9 mouse cellular contexts compared by ENCODE assay signal in the genomic region with DNA sequence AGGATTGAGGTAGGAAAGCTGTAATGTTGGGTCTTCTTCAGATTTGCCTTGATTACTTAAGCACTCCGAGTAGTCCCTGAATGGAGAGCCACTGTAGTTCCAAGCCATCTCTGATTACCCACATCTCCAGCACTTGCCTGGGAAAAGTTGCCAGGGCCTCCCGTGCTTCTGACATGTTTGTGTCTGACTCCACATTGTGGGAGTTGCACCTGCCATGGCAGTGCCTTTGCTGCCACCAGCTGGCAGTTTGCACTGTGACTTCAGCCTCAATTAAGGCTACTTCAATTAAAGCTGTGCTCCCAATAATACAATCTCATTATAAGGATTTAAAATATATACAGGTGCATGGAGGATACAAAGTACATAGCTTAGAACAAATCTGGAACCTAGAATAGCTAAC. TPM values are rescaled to one million over a fixed set of nuclear protein-coding genes. Genes with fewer than 3 reads are reported as not detected.
DNase-seq lines count a peak whose midpoint lies in the region; ATAC-seq and TF ChIP-seq lines count a peak whose summit lies in the region.
"Had no signal": no experiment of that assay in that cellular context is flagged by ENCODE, and none has a peak within 500 bp of the region (broad histone marks: within the 10 kb centered on the region; RNA-seq: fewer than 3 reads in every experiment).

No protein-coding gene starts in this region.

- 52% methylated on average over 2 of the region's 2 CpGs for WGBS in hindbrain, postnatal 0 days
- WGBS in hindbrain, embryonic 16.5 days, result 52% methylated on average over 2 of the region's 2 CpGs
- 42% methylated on average over 2 of the region's 2 CpGs for WGBS in lung, adult 2 months
- WGBS in hindbrain, embryonic 13.5 days, result 67% methylated on average over 2 of the region's 2 CpGs

- no peak for ATAC-seq in hindbrain, postnatal 0 days
- ATAC-seq in hindbrain, embryonic 16.5 days, result no peak
- no peak for ATAC-seq in hindbrain, embryonic 13.5 days (ENCODE audit: low FRiP score)

- no peaks in the 10 kb centered on the region for H3K4me1 ChIP-seq in hindbrain, postnatal 0 days (ENCODE audit: insufficient read depth, low read length)
- H3K4me1 ChIP-seq in hindbrain, embryonic 16.5 days (ENCODE audit: control insufficient read depth, insufficient read depth, low read depth, low read length), result no peaks in the 10 kb centered on the region
- H3K4me1 ChIP-seq in lung, adult 2 months (ENCODE audit: control insufficient read depth, insufficient read depth, low read length), result no peaks in the 10 kb centered on the region
- no peaks in the 10 kb centered on the region for H3K4me1 ChIP-seq in testis, adult 2 months (ENCODE audit: control insufficient read depth, insufficient read depth, low read length)
- H3K4me1 ChIP-seq in hindbrain, embryonic 13.5 days (replicated peaks), result no peaks in the 10 kb centered on the region
- H3K4me1 ChIP-seq: hindbrain, embryonic 15.5 days had no signal

- TF ChIP-seq CTCF in hindbrain, postnatal 0 days (IDR thresholded peaks at IDR 0.05; ENCODE audit: low read depth), result peak; percentile 50
- peak; percentile 80 for TF ChIP-seq CTCF in lung, adult 2 months (IDR thresholded peaks at IDR 0.05; ENCODE audit: insufficient read depth, low read length)
- 0 out of 2 replicates have a peak, but pooled peaks have one; percentile 33 for TF ChIP-seq CTCF in testis, adult 2 months (IDR thresholded peaks at IDR 0.05; ENCODE audit: control insufficient read depth, insufficient read depth, insufficient replicate concordance, low read depth, low read length)

- H3K9ac ChIP-seq in hindbrain, postnatal 0 days (replicated peaks; ENCODE audit: low read length), result no peak overlapping the region
- no peak overlapping the region for H3K9ac ChIP-seq in hindbrain, embryonic 16.5 days (ENCODE audit: low read depth, low read length)
- H3K9ac ChIP-seq in hindbrain, embryonic 13.5 days, result no peak overlapping the region
- H3K9ac ChIP-seq: hindbrain, embryonic 15.5 days had no signal

- H3K4me3 ChIP-seq in hindbrain, postnatal 0 days (ENCODE audit: low read length), result no peak overlapping the region
- no peak overlapping the region for H3K4me3 ChIP-seq in hindbrain, embryonic 16.5 days (ENCODE audit: low read length)
- H3K4me3 ChIP-seq in lung, adult 2 months (replicated peaks; ENCODE audit: extremely low read depth, low read depth, low read length), result no peak overlapping the region
- H3K4me3 ChIP-seq in testis, adult 2 months (ENCODE audit: control insufficient read depth, low read depth, low read length), result no peak overlapping the region
- H3K4me3 ChIP-seq in hindbrain, embryonic 13.5 days, result no peak overlapping the region
- H3K4me3 ChIP-seq: hindbrain, embryonic 15.5 days had no signal

- H3K4me2 ChIP-seq in hindbrain, postnatal 0 days (ENCODE audit: low read depth, low read length), result no peak overlapping the region
- H3K4me2 ChIP-seq in hindbrain, embryonic 16.5 days (ENCODE audit: low read length), result no peak overlapping the region
- H3K4me2 ChIP-seq in hindbrain, embryonic 13.5 days, result no peak overlapping the region
- H3K4me2 ChIP-seq: hindbrain, embryonic 15.5 days had no signal

- H3K9me3 ChIP-seq in hindbrain, postnatal 0 days (ENCODE audit: low read length), result no peaks in the 10 kb centered on the region
- H3K9me3 ChIP-seq in hindbrain, embryonic 16.5 days (ENCODE audit: control insufficient read depth, low read length), result no peaks in the 10 kb centered on the region
- no peaks in the 10 kb centered on the region for H3K9me3 ChIP-seq in hindbrain, embryonic 13.5 days
- H3K9me3 ChIP-seq: hindbrain, embryonic 15.5 days had no signal

- H3K27me3 ChIP-seq in hindbrain, postnatal 0 days (ENCODE audit: insufficient read depth, low read length), result no peaks in the 10 kb centered on the region
- H3K27me3 ChIP-seq in hindbrain, embryonic 16.5 days (replicated peaks; ENCODE audit: control insufficient read depth, insufficient read depth, low read length), result no peaks in the 10 kb centered on the region; the same call in 1 of the 2 replicates
- no peaks in the 10 kb centered on the region for H3K27me3 ChIP-seq in testis, adult 2 months (ENCODE audit: control insufficient read depth, insufficient read depth, low read length)
- H3K27me3 ChIP-seq in hindbrain, embryonic 13.5 days, result no peaks in the 10 kb centered on the region
- H3K27me3 ChIP-seq: hindbrain, embryonic 15.5 days had no signal

- no peak overlapping the region for H3K27ac ChIP-seq in hindbrain, postnatal 0 days
- H3K27ac ChIP-seq in hindbrain, embryonic 16.5 days (ENCODE audit: low read depth, low read length), result no peak overlapping the region
- no peak overlapping the region for H3K27ac ChIP-seq in testis, adult 2 months (ENCODE audit: control insufficient read depth, insufficient read depth, low read depth, low read length)
- H3K27ac ChIP-seq in hindbrain, embryonic 13.5 days, result no peak overlapping the region
- H3K27ac ChIP-seq: hindbrain, embryonic 15.5 days had no signal

- DNase-seq in hindbrain, postnatal 0 days (ENCODE audit: low spot score), result peak; percentile 62
- DNase-seq in MN1 (ENCODE audit: low spot score), result peak; percentile 40
- peak; percentile 17 for DNase-seq in cerebellum, adult 9-10 months
- DNase-seq in kidney, adult 18-20 months, result peak; percentile 63
- DNase-seq in lung, adult 2 months, result peak; percentile 38

- TF ChIP-seq POLR2A in lung, adult 2 months (IDR thresholded peaks at IDR 0.05; ENCODE audit: borderline replicate concordance, extremely low read depth, low read depth, low read length), result no peak
- TF ChIP-seq POLR2A in testis, adult 2 months (IDR thresholded peaks at IDR 0.05; ENCODE audit: control insufficient read depth, low read depth, low read length), result no peak

- H3K36me3 ChIP-seq in hindbrain, postnatal 0 days (ENCODE audit: insufficient read depth, low read length), result no peaks in the 10 kb centered on the region
- peaks cover 2% of the 10 kb centered on the region; the same call in 1 of the 2 replicates for H3K36me3 ChIP-seq in hindbrain, embryonic 16.5 days (ENCODE audit: control insufficient read depth, insufficient read depth, low read length)
- H3K36me3 ChIP-seq in testis, adult 2 months (ENCODE audit: control insufficient read depth, insufficient read depth, low read length), result no peaks in the 10 kb centered on the region
- H3K36me3 ChIP-seq in hindbrain, embryonic 13.5 days, result peaks cover 19% of the 10 kb centered on the region

RNA-seq across cellular contexts. Expression of a gene that starts 37.5 kb away (rescaled TPM):
- total RNA-seq in hindbrain, postnatal 0 days (2014; rRNA removed), result 0.22 and 0.78 TPM in 2 replicates
- polyA plus RNA-seq in hindbrain, postnatal 0 days (2015; fragmentation: Nextera tagmentation; extraction: Ambion mirVana), result 0.38 and 0.50 TPM in 2 replicates
- 0.21 and 0.51 TPM in 2 replicates for polyA plus RNA-seq in hindbrain, embryonic 16.5 days (2015; fragmentation: Nextera tagmentation; extraction: Ambion mirVana)
- 1.4 and 2.0 TPM in 2 replicates for polyA plus RNA-seq in lung, adult 2 months (2012; rRNA removed)
- polyA plus RNA-seq in testis, adult 2 months (2012; rRNA removed), result 0.05 TPM in 2 replicates
- 0.21 and 0.34 TPM in 2 replicates for polyA plus RNA-seq in hindbrain, embryonic 13.5 days (2015; fragmentation: Nextera tagmentation; extraction: Ambion mirVana)
